Mouse (Mus musculus) spleen, adult 2 months (tissue): ENCODE results near the gene Srpk2.

Experiments used
- CTCF ChIP-seq: fragments of 200-500 bp; IDR thresholded peaks from 2 replicates; pipeline ENCODE4 v1.5.1; 2011; ENCODE audit warnings: mild to moderate bottlenecking, inconsistent platforms; ENCODE audit not compliant: insufficient read depth, insufficient read length, insufficient replicate concordance; ENCODE audit errors: extremely low read depth
- POLR2A ChIP-seq: fragments of 200-500 bp; IDR thresholded peaks from 2 replicates; pipeline ENCODE4 v1.6.1; 2011; ENCODE audit warnings: low read depth, low read length, inconsistent platforms

DNA sequence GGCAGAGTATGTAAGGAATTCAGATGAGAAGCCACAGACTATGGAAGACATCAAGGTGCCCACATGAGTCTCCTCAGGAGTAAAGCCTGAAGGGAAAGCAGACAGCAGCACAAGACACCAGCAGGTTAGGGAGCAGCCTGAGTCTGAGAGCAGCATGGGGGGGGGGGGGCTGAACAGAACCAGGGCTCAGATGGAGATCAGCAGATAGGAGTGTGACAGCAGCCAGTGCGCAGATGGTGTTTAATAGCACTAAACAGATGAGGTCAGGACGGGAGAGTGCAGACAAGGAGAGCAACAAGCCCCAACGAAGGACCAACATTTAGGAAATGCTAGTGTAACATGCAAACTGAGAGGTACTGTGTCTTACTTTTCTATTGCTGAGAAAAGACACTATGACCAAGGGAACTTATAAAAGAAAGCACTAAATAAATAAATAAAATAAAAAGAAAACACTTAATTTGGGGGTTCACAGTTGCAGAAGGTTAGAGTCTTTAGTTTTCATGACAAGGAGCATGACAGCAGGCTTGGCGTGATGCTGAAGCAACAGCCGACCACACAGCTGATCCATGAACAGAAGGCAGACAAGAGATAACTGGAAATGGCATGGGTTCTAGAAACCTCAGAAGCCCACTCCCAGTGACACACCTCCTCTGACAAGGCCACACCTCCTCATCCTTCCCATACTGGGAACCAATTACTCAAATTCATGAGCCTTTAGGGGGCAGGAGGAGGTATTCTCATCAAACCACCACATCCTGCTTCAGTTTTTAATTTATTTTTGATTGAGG is 84.5 kb downstream of the Srpk2 start:
- TF ChIP-seq POLR2A (no peak), CTCF (no peak)
